Mouse (Mus musculus) ES-E14 (cell line): ENCODE measurements around the gene Dpp6. TPM values are rescaled to one million over a fixed set of nuclear protein-coding genes. Genes with fewer than 3 reads are reported as not detected.

ENCODE experiments used
- DNase-seq: peaks from one replicate; pipeline ENCODE4 v3.0.0-alpha.2; 2013; ENCODE audit warnings: low read depth, low spot score
- H3K27ac ChIP-seq: 2 replicates; pipeline ENCODE4 v1.5.1; 2012; ENCODE audit warnings: low read depth, mild to moderate bottlenecking, low read length, moderate library complexity, mixed read lengths; ENCODE audit not compliant: poor library complexity, insufficient read depth, severe bottlenecking
- H3K36me3 ChIP-seq: 2 replicates; pipeline ENCODE4 v1.6.1; 2012; ENCODE audit warnings: mild to moderate bottlenecking, low read length, moderate library complexity, mixed read lengths; ENCODE audit not compliant: control insufficient read depth, poor library complexity, insufficient read depth, severe bottlenecking
- H3K4me1 ChIP-seq, 2 experiments: fragments of 150-350 bp in 1 of 2; sonication (generic) in 1 of 2; 2 replicates each; pipeline ENCODE4 v1.6.1; 2012; ENCODE audit warnings: low read length in 2 of 2, mild to moderate bottlenecking in 1 of 2, mixed read lengths in 1 of 2; ENCODE audit not compliant: control insufficient read depth in 2 of 2, insufficient read depth in 2 of 2, poor library complexity in 1 of 2
- H3K4me3 ChIP-seq, 2 experiments: fragments of 150-350 bp in 1 of 2; sonication (generic) in 1 of 2; 2 replicates each; pipeline ENCODE4 v1.5.1; 2012; ENCODE audit warnings: low read length in 2 of 2, low read depth in 1 of 2, mild to moderate bottlenecking in 1 of 2, mixed read lengths in 1 of 2; ENCODE audit not compliant: insufficient read depth in 1 of 2, poor library complexity in 1 of 2, severe bottlenecking in 1 of 2
- H3K9ac ChIP-seq: 2 replicates; pipeline ENCODE4 v1.6.1; 2012; ENCODE audit warnings: low read depth, mild to moderate bottlenecking, low read length, mixed read lengths; ENCODE audit not compliant: poor library complexity, insufficient read depth, severe bottlenecking
- H3K9me3 ChIP-seq: fragments of 150-350 bp; sonication (generic); 2 replicates; pipeline ENCODE4 v1.6.1; 2012; ENCODE audit warnings: low read depth, mild to moderate bottlenecking, low read length; ENCODE audit not compliant: control insufficient read depth, insufficient read depth
- CHD2 ChIP-seq: IDR thresholded peaks from 2 replicates; pipeline ENCODE4 v1.6.1; 2014; ENCODE audit warnings: mild to moderate bottlenecking, low read depth, low read length, inconsistent platforms
- HCFC1 ChIP-seq: IDR thresholded peaks from 2 replicates; pipeline ENCODE4 v1.6.1; 2012; ENCODE audit warnings: low read length, inconsistent platforms, borderline replicate concordance; ENCODE audit not compliant: insufficient read depth
- MAFK ChIP-seq: IDR thresholded peaks from 2 replicates; pipeline ENCODE4 v1.6.1; 2014; ENCODE audit warnings: mild to moderate bottlenecking, low read depth, low read length, inconsistent platforms; ENCODE audit not compliant: insufficient read depth
- ZC3H11A ChIP-seq: IDR thresholded peaks from 2 replicates; pipeline ENCODE4 v1.6.1; 2012; ENCODE audit warnings: low read depth, mild to moderate bottlenecking, inconsistent platforms, low read length, borderline replicate concordance
- ZNF384 ChIP-seq: IDR thresholded peaks from 2 replicates; pipeline ENCODE4 v1.6.1; 2012; ENCODE audit warnings: low read depth, low read length, inconsistent platforms
- in situ Hi-C, 2 experiments: fragments of 600-800 bp; cut with MboI; formaldehyde crosslinking; loops; one replicate each; pipeline ENCODE4 v1.15.1; 2025; ENCODE audit warnings: low sequenced_read_pairs in 2 of 2, inconsistent platforms in 1 of 2; ENCODE audit not compliant: unreplicated experiment in 2 of 2
- total RNA-seq: library from RNA; depleted of rRNA; stranded (reverse); fragments of 300-350 nt; gene quantifications from 2 replicates; pipeline ENCODE4 v1.2.3, GENCODE M21; 2012

Dpp6 gene
- total RNA-seq, 1 experiment, result 1.5 TPM

- in situ Hi-C loops, result no loop called here
- TF ChIP-seq MAFK, result no peak
- TF ChIP-seq ZNF384, result no peak
- TF ChIP-seq CHD2, result no peak
- no peak for TF ChIP-seq HCFC1
- no peak for TF ChIP-seq ZC3H11A
- Histone ChIP-seq H3K9me3 (no peaks in the 10 kb centered on the region), H3K4me1 (peaks cover 0 to 5% of the 10 kb centered on the region in 2 experiments; a peak in 1 of 4 replicates), H3K9ac (no peak overlapping the region), H3K4me3 (no peak overlapping the region), H3K36me3 (no peaks in the 10 kb centered on the region), H3K27ac (no peak overlapping the region)
- DNase-seq, result no peak
Measured at GRCm38 (mm10) chr5:27716026-27716425, 899.0 kb downstream of the Dpp6 start.

- no peaks in the 10 kb centered on the region for H3K9me3 ChIP-seq
- H3K4me3 ChIP-seq, result no peak overlapping the region
- H3K4me1 ChIP-seq, result peaks cover 0 to 4% of the 10 kb centered on the region in 2 experiments; a peak in 1 of 4 replicates
- TF ChIP-seq ZNF384, result no peak
- no peak for TF ChIP-seq ZC3H11A
- no peak for TF ChIP-seq CHD2
- no peak for TF ChIP-seq HCFC1
- no peak for TF ChIP-seq MAFK
- no peak overlapping the region for H3K9ac ChIP-seq
- DNase-seq, result no peak
- in situ Hi-C loops, result no loop called here
- H3K27ac ChIP-seq, result no peak overlapping the region
- no peaks in the 10 kb centered on the region for H3K36me3 ChIP-seq
Measured at GRCm38 (mm10) chr5:27717301-27717700, 900.3 kb downstream of the Dpp6 start.

- Histone ChIP-seq H3K9me3 (no peaks in the 10 kb centered on the region), H3K4me1 (0 out of 4 replicates have a peak, but pooled peaks cover 0 to under 1% of the 10 kb centered on the region in 2 experiments), H3K9ac (no peak overlapping the region), H3K27ac (no peak overlapping the region), H3K4me3 (no peak overlapping the region), H3K36me3 (no peaks in the 10 kb centered on the region)
- DNase-seq, result no peak
- in situ Hi-C loops, result no loop called here
- TF ChIP-seq CHD2, result no peak
- TF ChIP-seq MAFK, result no peak
- TF ChIP-seq ZNF384, result no peak
- no peak for TF ChIP-seq ZC3H11A
- TF ChIP-seq HCFC1, result no peak
Measured at GRCm38 (mm10) chr5:27719311-27719710, 902.3 kb downstream of the Dpp6 start.

- Histone ChIP-seq H3K9ac (no peak overlapping the region), H3K9me3 (no peaks in the 10 kb centered on the region), H3K4me1 (no peaks in the 10 kb centered on the region), H3K27ac (no peak overlapping the region), H3K4me3 (no peak overlapping the region), H3K36me3 (no peaks in the 10 kb centered on the region)
- DNase-seq, result no peak
- no peak for TF ChIP-seq CHD2
- in situ Hi-C loops, result no loop called here
Measured at GRCm38 (mm10) chr5:27724460-27724859, 907.5 kb downstream of the Dpp6 start.

- H3K4me3 ChIP-seq, result no peak overlapping the region
- no peak overlapping the region for H3K9ac ChIP-seq
- H3K27ac ChIP-seq, result no peak overlapping the region
- in situ Hi-C loops, result no loop called here
- no peaks in the 10 kb centered on the region for H3K4me1 ChIP-seq
- DNase-seq, result no peak
- TF ChIP-seq CHD2 (no peak), ZC3H11A (no peak), ZNF384 (no peak), HCFC1 (no peak), MAFK (no peak)
- H3K9me3 ChIP-seq, result no peaks in the 10 kb centered on the region
- H3K36me3 ChIP-seq, result no peaks in the 10 kb centered on the region
Measured at GRCm38 (mm10) chr5:27730666-27731065, 913.7 kb downstream of the Dpp6 start.
